Mouse (Mus musculus) embryonic facial prominence, embryonic 15.5 days (tissue): ENCODE data around the gene Plscr5. TPM values are rescaled to one million over a fixed set of nuclear protein-coding genes. Genes with fewer than 3 reads are reported as not detected.
"Not testable (repeated sequence)": the region's sequence is repeated elsewhere in the genome, so short reads cannot be mapped to it uniquely, and the experiment has no call there.

ENCODE experiments used
- ATAC-seq: fragments of 200-750 bp; cut with Nextera tagmentation; 2 replicates; pipeline ENCODE4 v1.8.0; 2017; ENCODE audit warnings: low read depth, moderate TSS enrichment; ENCODE audit not compliant: insufficient number of reproducible peaks, low FRiP score, low TSS enrichment
- H3K27ac ChIP-seq: fragments of 300-500 bp; sonication (generic); replicated peaks from 2 replicates; pipeline ENCODE4 v1.5.1; 2015; ENCODE audit warnings: mild to moderate bottlenecking, inconsistent platforms
- H3K27me3 ChIP-seq: fragments of 300-500 bp; sonication (generic); 2 replicates; pipeline ENCODE4 v1.6.1; 2015; ENCODE audit warnings: inconsistent platforms
- H3K36me3 ChIP-seq: fragments of 300-500 bp; sonication (generic); 2 replicates; pipeline ENCODE4 v1.6.1; 2015; ENCODE audit warnings: mild to moderate bottlenecking, inconsistent platforms
- H3K4me1 ChIP-seq: fragments of 300-500 bp; sonication (generic); 2 replicates; pipeline ENCODE4 v1.6.1; 2015; ENCODE audit warnings: inconsistent platforms
- H3K4me2 ChIP-seq: fragments of 300-500 bp; sonication (generic); replicated peaks from 2 replicates; pipeline ENCODE4 v1.6.1; 2015; ENCODE audit warnings: mild to moderate bottlenecking, inconsistent platforms
- H3K4me3 ChIP-seq: fragments of 300-500 bp; sonication (generic); replicated peaks from 2 replicates; pipeline ENCODE4 v1.5.1; 2015; ENCODE audit warnings: mild to moderate bottlenecking, inconsistent platforms
- H3K9ac ChIP-seq: fragments of 300-500 bp; sonication (generic); 2 replicates; pipeline ENCODE4 v1.6.1; 2015; ENCODE audit warnings: inconsistent platforms
- H3K9me3 ChIP-seq: fragments of 300-500 bp; sonication (generic); replicated peaks from 2 replicates; pipeline ENCODE4 v1.6.1; 2016; ENCODE audit warnings: inconsistent platforms
- WGBS: fragments of 180-500 bp; shearing (Covaris S2); methylation state at CpG from one replicate; pipeline ENCODE4 v1.1.7; 2015; 5-methylcytosine and 5-hydroxymethylcytosine counted together
- polyA plus RNA-seq: library from polyadenylated mRNA; unstranded; fragments of >200 nt; fragmentation: Nextera tagmentation; extraction: Ambion mirVana; gene quantifications from 2 replicates; pipeline ENCODE4 v1.2.1, GENCODE M21; 2015

Plscr5 gene
- not detected in 2 replicates for polyA plus RNA-seq

DNA sequence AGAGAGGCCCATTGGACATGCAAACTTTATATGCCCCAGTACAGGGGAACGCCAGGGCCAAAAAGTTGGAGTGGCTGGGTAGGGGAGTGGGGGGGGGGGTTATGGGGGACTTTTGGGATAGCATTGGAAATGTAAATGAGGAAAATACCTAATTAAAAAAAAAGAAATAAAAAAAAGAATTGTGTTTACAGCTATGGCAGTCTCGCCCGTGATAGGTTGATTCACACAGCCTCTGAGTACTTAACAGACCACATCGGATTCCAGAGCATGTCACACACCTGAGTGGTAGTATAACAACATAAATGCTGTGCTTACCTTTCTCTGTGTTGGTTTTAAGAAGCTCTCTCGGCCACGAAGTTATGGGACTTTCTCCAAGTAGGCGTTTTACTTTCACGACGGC is at the start of gene Plscr5:
Gene Plscr5, plus strand, starts transcription at position 301 of the 400 bp plus-strand sequence.
- not testable (repeated sequence) for H3K36me3 ChIP-seq, H3K4me3 ChIP-seq, ATAC-seq, H3K4me2 ChIP-seq, H3K9ac ChIP-seq, H3K27ac ChIP-seq, H3K4me1 ChIP-seq, H3K9me3 ChIP-seq, H3K27me3 ChIP-seq
- 68% methylated on average over 9 of the region's 9 CpGs for WGBS

DNA sequence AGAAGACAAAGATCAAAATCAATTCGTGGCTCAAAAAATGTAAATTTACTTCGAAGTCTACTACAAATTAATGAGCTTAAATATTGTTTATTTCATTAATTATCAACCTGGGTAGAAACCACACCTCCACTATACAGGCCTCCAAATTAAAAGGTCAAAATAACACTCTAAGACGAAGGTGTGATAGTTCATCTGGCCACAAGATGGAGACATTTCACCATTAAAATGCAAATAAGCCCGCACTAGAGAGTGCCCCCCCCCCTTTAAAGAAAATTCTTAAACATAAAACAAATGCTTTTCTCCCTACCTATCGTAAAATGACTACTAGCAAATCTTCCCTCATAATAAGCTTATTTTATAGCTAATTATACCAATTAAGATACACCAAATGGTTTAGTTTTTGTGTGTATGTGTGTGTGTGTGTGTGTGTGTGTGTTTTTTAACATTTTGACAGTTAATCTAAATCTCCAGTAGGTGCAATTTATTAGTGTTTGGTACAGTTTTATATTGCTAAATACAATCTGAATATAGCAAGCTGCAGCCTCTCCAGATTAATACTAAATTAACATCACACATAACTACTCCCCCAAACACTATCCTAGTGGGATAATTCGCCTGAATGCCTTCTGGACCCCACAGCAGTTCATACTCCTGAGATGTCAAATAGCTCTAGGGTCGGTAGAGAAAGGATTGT is 45.0 kb upstream of the Plscr5 start:
- no peaks in the 10 kb centered on the region for H3K9me3 ChIP-seq
- H3K4me1 ChIP-seq: no peaks in the 10 kb centered on the region
- no peaks in the 10 kb centered on the region for H3K27me3 ChIP-seq
- ATAC-seq: no peak
- no peak overlapping the region for H3K27ac ChIP-seq
- 20% methylated on average over 7 of the region's 7 CpGs for WGBS
- H3K4me2 ChIP-seq: no peak overlapping the region
- H3K4me3 ChIP-seq: no peak overlapping the region
- no peak overlapping the region for H3K9ac ChIP-seq
- H3K36me3 ChIP-seq: no peaks in the 10 kb centered on the region

DNA sequence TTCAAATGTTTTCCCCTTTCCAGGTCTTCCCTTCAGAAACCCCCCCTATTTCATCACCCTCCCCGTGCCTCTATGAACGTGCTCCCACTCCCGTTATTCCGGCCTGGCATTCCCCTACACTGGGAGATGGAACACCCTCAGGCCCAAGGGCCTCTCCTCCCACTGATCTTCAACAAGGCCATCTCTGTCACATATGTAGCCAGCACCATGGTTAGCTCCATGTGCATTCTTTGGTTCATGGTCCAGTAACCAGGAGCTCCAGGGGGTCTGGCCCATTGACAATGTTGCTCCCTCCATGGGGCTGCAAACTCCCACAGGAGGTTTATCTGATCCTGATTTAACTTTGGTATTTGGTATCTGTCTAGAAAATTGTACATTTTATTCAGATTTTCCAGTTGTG is 30.5 kb upstream of the Plscr5 start:
- Histone ChIP-seq H3K9ac (no peak overlapping the region), H3K4me1 (no peaks in the 10 kb centered on the region), H3K27ac (no peak overlapping the region), H3K4me3 (no peak overlapping the region), H3K36me3 (no peaks in the 10 kb centered on the region), H3K4me2 (no peak overlapping the region), H3K9me3 (no peaks in the 10 kb centered on the region), H3K27me3 (no peaks in the 10 kb centered on the region)
- no peak for ATAC-seq
- WGBS: 39% methylated on average over 4 of the region's 4 CpGs

DNA sequence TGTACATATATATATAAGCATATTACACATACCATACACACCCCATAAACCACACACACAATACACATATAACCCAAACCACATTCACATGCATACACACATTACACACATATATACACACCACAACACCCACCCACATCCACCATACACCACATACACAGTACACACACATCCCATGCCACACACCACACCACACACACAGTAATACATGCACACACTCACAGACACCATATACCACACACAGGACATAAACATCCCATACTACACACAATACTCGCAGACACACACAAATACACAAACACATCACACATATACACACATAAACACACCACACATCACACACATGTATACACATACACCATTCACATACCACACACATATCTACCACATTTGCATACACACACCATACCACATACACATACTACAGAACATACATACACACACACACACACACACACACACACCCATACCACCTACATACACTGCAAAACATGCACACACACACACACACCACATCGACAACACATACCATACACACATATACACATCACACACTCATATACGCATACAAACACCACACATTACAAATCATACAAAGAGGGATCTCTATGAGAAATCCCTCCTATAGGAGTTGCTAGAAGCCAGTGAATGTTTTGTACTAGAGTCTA is 19.3 kb upstream of the Plscr5 start:
- no peak for ATAC-seq
- Histone ChIP-seq H3K9ac (no peak overlapping the region), H3K36me3 (no peaks in the 10 kb centered on the region), H3K4me1 (no peaks in the 10 kb centered on the region), H3K27ac (no peak overlapping the region), H3K4me2 (no peak overlapping the region), H3K27me3 (no peaks in the 10 kb centered on the region), H3K4me3 (no peak overlapping the region), H3K9me3 (no peaks in the 10 kb centered on the region)
- 92% methylated on average over 3 of the region's 3 CpGs for WGBS

DNA sequence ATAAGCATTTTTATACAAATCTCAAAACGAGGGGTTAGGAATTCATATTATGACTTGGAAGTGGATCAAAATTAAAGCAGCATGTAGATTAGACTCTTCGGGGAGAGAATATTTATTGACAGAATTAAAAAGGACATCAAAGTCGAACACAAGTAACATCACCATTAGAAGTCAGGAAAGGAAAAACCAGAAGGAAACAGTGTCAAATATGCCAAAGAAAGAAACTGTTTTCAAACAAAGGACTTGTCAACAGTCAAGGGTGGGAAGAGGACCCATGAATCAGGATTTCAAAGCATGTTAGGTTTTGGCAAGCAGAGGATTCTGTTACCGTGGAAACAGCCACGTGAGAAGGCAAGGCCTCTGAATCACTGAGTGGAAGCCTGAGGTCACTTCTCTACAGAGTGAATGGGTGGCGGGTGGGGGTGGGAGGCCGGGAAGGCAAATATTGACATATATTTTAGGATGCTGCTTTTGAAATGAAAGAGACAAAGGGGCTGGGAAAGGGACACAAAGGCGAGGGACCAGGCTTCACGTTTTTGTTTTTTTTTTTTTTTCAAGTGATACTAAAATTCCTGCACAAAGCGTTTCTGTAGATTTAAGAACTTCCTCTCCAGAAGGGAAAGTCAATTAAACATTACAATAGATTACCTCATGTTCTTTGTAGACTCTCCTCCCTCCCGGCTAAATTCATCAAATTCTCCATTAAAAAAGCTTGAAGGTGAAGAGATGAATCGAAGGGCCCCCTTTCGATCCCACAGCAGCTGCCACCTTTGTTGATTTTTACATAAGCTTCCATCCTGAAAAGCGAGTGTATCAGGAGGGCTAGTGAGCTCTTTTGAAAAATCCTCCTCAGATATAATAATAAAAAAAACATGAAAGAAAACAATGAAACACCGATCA is 18.3 kb upstream of the Plscr5 start:
- H3K9ac ChIP-seq: no peak overlapping the region
- ATAC-seq: no peak
- WGBS: 58% methylated on average over 15 of the region's 15 CpGs

DNA sequence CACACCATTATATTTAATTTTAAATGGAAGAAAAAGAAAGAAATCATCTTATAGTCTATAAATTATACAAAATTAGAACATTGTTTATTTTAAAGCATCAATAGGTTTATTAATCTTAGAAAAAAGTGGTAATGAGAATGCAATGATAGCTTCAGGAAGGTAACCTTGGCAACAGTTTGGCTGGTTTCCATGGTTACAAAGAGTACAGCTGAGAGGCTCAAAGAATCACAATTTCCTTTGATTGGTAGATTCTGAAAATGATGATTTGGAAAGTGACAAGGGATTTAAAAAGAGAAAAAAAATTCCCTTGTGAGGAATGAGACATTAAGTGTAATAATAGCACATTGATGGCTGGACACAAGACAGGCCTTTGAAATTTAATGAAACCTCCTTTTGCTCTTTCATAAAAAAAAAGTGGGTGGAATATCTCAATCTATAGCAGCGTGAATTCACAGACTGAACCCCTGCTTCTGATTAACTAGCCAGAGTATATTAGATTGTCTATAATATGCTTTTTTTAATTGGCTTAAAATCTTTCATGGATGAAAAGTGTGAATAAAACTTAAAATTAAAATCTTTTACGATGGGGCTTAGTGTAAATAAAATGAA is 13.8 kb upstream of the Plscr5 start:
- no peak overlapping the region for H3K9ac ChIP-seq
- WGBS: 67% methylated on average over 2 of the region's 2 CpGs
- no peak overlapping the region for H3K4me3 ChIP-seq
- no peak for ATAC-seq
- H3K36me3 ChIP-seq: no peaks in the 10 kb centered on the region
- no peak overlapping the region for H3K27ac ChIP-seq
- no peaks in the 10 kb centered on the region for H3K9me3 ChIP-seq
- no peaks in the 10 kb centered on the region for H3K27me3 ChIP-seq
- no peak overlapping the region for H3K4me2 ChIP-seq
- no peaks in the 10 kb centered on the region for H3K4me1 ChIP-seq

More for the DNA sequence above, 18.3 kb upstream of the Plscr5 start:
- H3K4me1 ChIP-seq: no peaks in the 10 kb centered on the region
- H3K36me3 ChIP-seq: no peaks in the 10 kb centered on the region
- no peak overlapping the region for H3K27ac ChIP-seq
- H3K27me3 ChIP-seq: no peaks in the 10 kb centered on the region
- no peak overlapping the region for H3K4me3 ChIP-seq
- H3K4me2 ChIP-seq: no peak overlapping the region
- H3K9me3 ChIP-seq: no peaks in the 10 kb centered on the region

DNA sequence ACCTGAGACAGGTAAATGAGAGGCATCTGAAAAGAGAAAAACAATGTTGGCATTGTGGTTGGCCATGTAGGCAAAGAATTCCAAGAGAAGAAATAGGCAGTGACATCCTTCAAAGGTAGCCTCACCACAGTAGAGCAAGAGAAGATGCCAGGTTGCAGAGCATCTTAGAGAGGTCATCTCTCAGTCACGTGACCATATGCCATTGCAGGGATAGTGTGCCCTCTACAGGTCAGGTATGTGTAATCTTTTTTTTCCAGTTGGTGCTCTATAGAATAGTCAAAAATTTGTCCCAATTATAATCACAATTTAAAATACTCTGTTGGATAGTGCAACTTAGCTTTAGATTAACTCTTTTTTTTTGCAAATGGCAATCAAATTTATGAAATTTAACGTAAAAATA is 1.4 kb upstream of the Plscr5 start:
- Histone ChIP-seq H3K4me3 (no peak overlapping the region), H3K4me2 (no peak overlapping the region), H3K36me3 (no peaks in the 10 kb centered on the region), H3K4me1 (no peaks in the 10 kb centered on the region), H3K9me3 (no peaks in the 10 kb centered on the region), H3K27me3 (no peaks in the 10 kb centered on the region), H3K27ac (no peak overlapping the region), H3K9ac (no peak overlapping the region)
- 89% methylated on average over 2 of the region's 2 CpGs for WGBS
- no peak for ATAC-seq

DNA sequence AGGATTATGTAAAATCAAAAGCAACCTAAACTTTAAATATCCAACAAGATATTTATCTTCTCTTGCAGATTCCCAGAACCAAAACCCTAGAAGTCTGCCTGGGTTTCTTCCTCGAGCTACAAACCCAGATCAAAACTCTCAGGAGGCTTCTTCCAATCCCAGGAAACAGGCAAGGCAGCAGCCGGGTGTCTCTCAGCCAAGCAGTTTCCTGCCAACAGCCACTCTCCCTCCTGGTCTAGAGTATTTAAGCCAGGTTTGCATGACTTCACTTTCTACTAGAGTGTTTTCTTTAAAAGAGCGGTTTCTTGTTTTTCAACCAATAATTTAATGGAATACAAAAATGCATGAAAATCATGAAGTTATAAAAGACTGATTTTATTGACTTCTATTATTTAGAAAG is 5.7 kb downstream of the Plscr5 start:
- Histone ChIP-seq H3K27ac (no peak overlapping the region), H3K4me2 (no peak overlapping the region), H3K9me3 (no peaks in the 10 kb centered on the region), H3K9ac (no peak overlapping the region), H3K4me3 (no peak overlapping the region), H3K36me3 (no peaks in the 10 kb centered on the region), H3K27me3 (no peaks in the 10 kb centered on the region), H3K4me1 (no peaks in the 10 kb centered on the region)
- ATAC-seq: no peak
- WGBS: 49% methylated on average over 3 of the region's 3 CpGs

DNA sequence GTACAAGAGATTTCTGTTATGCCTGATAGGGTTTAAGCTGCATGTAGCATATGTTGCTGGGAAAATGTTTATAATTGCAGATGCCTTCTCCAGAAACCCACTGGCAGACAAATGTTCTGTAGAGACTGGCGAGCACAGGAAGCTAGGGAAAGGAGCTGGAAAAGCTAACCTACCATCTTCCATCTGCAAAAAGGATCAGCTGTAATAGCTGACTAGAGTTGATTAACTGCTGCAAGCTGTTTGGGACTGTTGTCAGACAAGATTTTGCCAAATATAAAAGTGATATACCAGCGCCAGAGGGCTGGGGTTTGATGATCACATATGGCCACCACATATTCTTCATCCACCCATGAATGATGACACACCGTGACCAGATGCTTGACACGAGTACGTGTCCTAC is 6.8 kb downstream of the Plscr5 start:
- H3K4me3 ChIP-seq: no peak overlapping the region
- no peak for ATAC-seq
- H3K9me3 ChIP-seq: no peaks in the 10 kb centered on the region
- H3K4me2 ChIP-seq: no peak overlapping the region
- no peak overlapping the region for H3K27ac ChIP-seq
- 58% methylated on average over 5 of the region's 5 CpGs for WGBS
- no peaks in the 10 kb centered on the region for H3K27me3 ChIP-seq
- no peak overlapping the region for H3K9ac ChIP-seq
- H3K4me1 ChIP-seq: no peaks in the 10 kb centered on the region
- H3K36me3 ChIP-seq: no peaks in the 10 kb centered on the region

DNA sequence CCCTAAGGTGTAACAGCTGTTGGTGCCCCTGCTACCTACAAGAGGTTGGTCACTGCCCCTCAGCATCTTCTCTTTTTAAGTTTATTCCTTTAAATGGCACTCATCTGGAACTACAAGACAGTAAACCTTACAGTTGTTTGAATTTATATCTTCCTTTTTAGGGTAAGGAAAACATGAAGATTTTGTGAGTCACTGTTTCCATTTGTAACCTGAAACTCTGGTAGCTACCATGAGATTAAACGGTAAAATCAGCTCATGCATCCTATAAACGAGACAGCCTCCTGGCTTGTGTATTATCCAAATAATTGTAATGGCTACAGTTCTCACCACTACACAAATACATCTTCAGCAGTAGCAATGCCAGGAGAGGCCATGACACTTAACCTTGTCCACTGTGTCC is 11.7 kb downstream of the Plscr5 start:
- no peak overlapping the region for H3K4me2 ChIP-seq
- H3K4me1 ChIP-seq: no peaks in the 10 kb centered on the region
- no peaks in the 10 kb centered on the region for H3K27me3 ChIP-seq
- no peaks in the 10 kb centered on the region for H3K36me3 ChIP-seq
- no peaks in the 10 kb centered on the region for H3K9me3 ChIP-seq
- no peak overlapping the region for H3K4me3 ChIP-seq
- ATAC-seq: no peak
- no peak overlapping the region for H3K9ac ChIP-seq
- WGBS: 26% methylated on average over 2 of the region's 2 CpGs
- H3K27ac ChIP-seq: no peak overlapping the region

DNA sequence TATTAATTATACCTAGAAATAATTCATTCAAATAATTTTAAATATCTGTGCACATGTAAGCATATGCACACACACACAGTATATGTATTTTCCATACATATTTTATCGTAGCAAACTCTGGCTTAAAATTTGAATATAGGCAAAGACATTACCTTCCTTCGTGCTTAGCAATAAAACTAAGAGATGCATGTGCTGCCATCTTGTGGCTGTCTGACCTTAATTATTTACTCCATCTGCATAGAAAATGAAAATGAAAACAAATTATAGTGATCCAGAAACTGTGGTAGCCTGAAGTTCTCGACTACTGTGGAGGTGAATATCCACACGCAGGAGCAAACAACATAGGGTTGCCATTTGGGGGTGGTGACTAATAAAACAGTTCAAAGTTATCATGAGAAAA is 14.6 kb downstream of the Plscr5 start:
- WGBS: 45% methylated on average over 4 of the region's 4 CpGs
- no peak overlapping the region for H3K27ac ChIP-seq
- H3K4me1 ChIP-seq: no peaks in the 10 kb centered on the region
- H3K9ac ChIP-seq: no peak overlapping the region
- no peak overlapping the region for H3K4me3 ChIP-seq
- no peak for ATAC-seq
- H3K36me3 ChIP-seq: no peaks in the 10 kb centered on the region
- H3K27me3 ChIP-seq: no peaks in the 10 kb centered on the region
- no peak overlapping the region for H3K4me2 ChIP-seq
- no peaks in the 10 kb centered on the region for H3K9me3 ChIP-seq
